Mouse (Mus musculus) E14TG2a.4 (cell line): ENCODE measurements around the gene Fez1.

Experiments used
- CTCF ChIP-seq: conservative IDR thresholded peaks from 2 replicates; pipeline ENCODE4 v1.5.1; 2014; ENCODE audit warnings: low read length
- NANOG ChIP-seq: IDR thresholded peaks from 2 replicates; pipeline ENCODE4 v1.6.1; 2014; ENCODE audit warnings: borderline replicate concordance, low read length, mixed read lengths

- no peak for TF ChIP-seq CTCF
- no peak for TF ChIP-seq NANOG
Measured at GRCm38 (mm10) chr9:36900464-36900863, 78.8 kb downstream of the Fez1 start.
